Mouse (Mus musculus) spleen, adult 2 months (tissue): ENCODE measurements around the gene S100pbp.

Experiments used
- CTCF ChIP-seq: fragments of 200-500 bp; IDR thresholded peaks from 2 replicates; pipeline ENCODE4 v1.5.1; 2011; ENCODE audit warnings: mild to moderate bottlenecking, inconsistent platforms; ENCODE audit not compliant: insufficient read depth, insufficient read length, insufficient replicate concordance; ENCODE audit errors: extremely low read depth
- POLR2A ChIP-seq: fragments of 200-500 bp; IDR thresholded peaks from 2 replicates; pipeline ENCODE4 v1.6.1; 2011; ENCODE audit warnings: low read depth, low read length, inconsistent platforms

- TF ChIP-seq POLR2A = no peak
- no peak for TF ChIP-seq CTCF
Observed at GRCm38 (mm10) chr4:129122719-129123118, 66.8 kb downstream of the S100pbp start.
